Mouse (Mus musculus) intestine, embryonic 16.5 days (tissue): ENCODE results near the gene Calhm2. TPM values are rescaled to one million over a fixed set of nuclear protein-coding genes. Genes with fewer than 3 reads are reported as not detected.

ENCODE experiments used
- ATAC-seq: fragments of 200-750 bp; cut with Nextera tagmentation; 2 replicates; pipeline ENCODE4 v1.8.0; 2017; ENCODE audit warnings: moderate TSS enrichment, moderate library complexity
- H3K27ac ChIP-seq: fragments of 300-500 bp; sonication (generic); 2 replicates; pipeline ENCODE4 v1.5.1; 2014; ENCODE audit warnings: mild to moderate bottlenecking, low read length
- H3K27me3 ChIP-seq: fragments of 300-500 bp; sonication (generic); replicated peaks from 2 replicates; pipeline ENCODE4 v1.6.1; 2014; ENCODE audit warnings: low read length, control low read depth, mixed read lengths; ENCODE audit not compliant: control insufficient read depth, insufficient read depth
- H3K36me3 ChIP-seq: fragments of 300-500 bp; sonication (generic); 2 replicates; pipeline ENCODE4 v1.6.1; 2014; ENCODE audit warnings: low read length, control low read depth; ENCODE audit not compliant: control insufficient read depth, insufficient read depth
- H3K4me1 ChIP-seq: fragments of 300-500 bp; sonication (generic); 2 replicates; pipeline ENCODE4 v1.6.1; 2014; ENCODE audit warnings: low read length, control low read depth, mixed read lengths; ENCODE audit not compliant: control insufficient read depth, insufficient read depth
- H3K4me2 ChIP-seq: fragments of 300-500 bp; sonication (generic); 2 replicates; pipeline ENCODE4 v1.6.1; 2014; ENCODE audit warnings: low read depth, low read length, control low read depth
- H3K4me3 ChIP-seq: fragments of 300-500 bp; sonication (generic); 2 replicates; pipeline ENCODE4 v1.5.1; 2014; ENCODE audit warnings: mild to moderate bottlenecking, low read length
- H3K9ac ChIP-seq: fragments of 300-500 bp; sonication (generic); 2 replicates; pipeline ENCODE4 v1.6.1; 2014; ENCODE audit warnings: low read depth, low read length
- H3K9me3 ChIP-seq: fragments of 300-500 bp; sonication (generic); 2 replicates; pipeline ENCODE4 v1.6.1; 2016; ENCODE audit warnings: low read length, control low read depth; ENCODE audit not compliant: control insufficient read depth
- WGBS: fragments of 180-500 bp; shearing (Covaris S2); extraction: QIAGEN DNeasy Blood & Tissue Kit; methylation state at CpG from one replicate; pipeline ENCODE4 v1.1.7; 2014; 5-methylcytosine and 5-hydroxymethylcytosine counted together
- polyA plus RNA-seq: library from polyadenylated mRNA; unstranded; fragments of >200 nt; fragmentation: Nextera tagmentation; extraction: Ambion mirVana; gene quantifications from 2 replicates; pipeline ENCODE4 v1.2.1, GENCODE M21; 2015

Calhm2 gene
- polyA plus RNA-seq, result 5.8 and 6.4 TPM in 2 replicates

DNA sequence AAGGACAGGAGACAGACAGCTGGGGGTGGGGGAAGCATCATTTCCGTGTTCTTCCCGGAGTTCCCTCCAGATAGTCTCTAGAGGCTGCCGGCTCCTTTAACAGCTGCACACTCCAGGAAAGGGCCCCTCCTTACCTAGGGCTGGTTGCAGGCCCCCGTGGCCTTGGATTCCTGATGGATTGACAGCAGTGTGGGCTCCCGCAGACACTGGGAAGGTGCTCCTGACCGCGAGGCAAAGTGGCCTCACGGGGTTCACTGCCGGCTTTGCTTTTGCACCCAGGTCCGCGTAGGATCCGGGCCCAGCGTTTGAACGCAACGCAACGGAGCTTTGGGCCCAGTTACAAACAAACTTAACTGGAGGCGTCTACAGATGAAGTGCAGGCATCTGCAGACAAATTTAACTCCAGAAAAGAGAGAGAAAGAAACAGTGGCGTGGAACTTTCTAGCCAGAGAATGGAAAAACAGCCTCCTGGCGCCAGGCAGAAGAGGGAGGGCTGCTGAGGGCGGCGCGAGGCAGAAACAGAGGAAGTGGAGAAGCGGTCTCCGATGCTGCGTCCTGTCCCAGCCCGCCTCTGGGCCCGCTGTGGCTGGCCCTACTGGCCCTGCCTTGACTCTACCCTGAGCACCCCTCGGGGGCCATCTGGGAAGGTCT, at the start of gene Calhm2:
TSS of gene Calhm2 (minus strand) at position 524 of the 651 bp plus-strand sequence.
- peak; percentile 73 for ATAC-seq

GRCm38 (mm10) chr19:47186514-47187275, 48.6 kb upstream of the Calhm2 start:
- no peak for ATAC-seq
- no peak overlapping the region for H3K4me3 ChIP-seq
- no peak overlapping the region for H3K9ac ChIP-seq
- WGBS, result 44% methylated on average over 15 of the region's 15 CpGs
- H3K36me3 ChIP-seq, result no peaks in the 10 kb centered on the region
- no peaks in the 10 kb centered on the region; the same call in 1 of the 2 replicates for H3K9me3 ChIP-seq
- H3K4me2 ChIP-seq, result no peak overlapping the region
- no peak overlapping the region for H3K27ac ChIP-seq
- no peaks in the 10 kb centered on the region for H3K4me1 ChIP-seq
- H3K27me3 ChIP-seq, result no peaks in the 10 kb centered on the region

More for the DNA sequence above, at the start of gene Calhm2:
- peaks cover 4% of the 10 kb centered on the region; the same call in 1 of the 2 replicates for H3K36me3 ChIP-seq
- peak within 1 kb of the TSS; percentile 47 for H3K4me3 ChIP-seq
- H3K9ac ChIP-seq, result peak within 1 kb of the TSS; percentile 73
- H3K27me3 ChIP-seq, result no peaks in the 10 kb centered on the region
- H3K4me1 ChIP-seq, result peaks cover 18% of the 10 kb centered on the region
- H3K4me2 ChIP-seq, result peak within 1 kb of the TSS; percentile 59
- 2% methylated on average over 28 of the region's 28 CpGs for WGBS
- H3K9me3 ChIP-seq, result no peaks in the 10 kb centered on the region
- peak within 1 kb of the TSS; percentile 77 for H3K27ac ChIP-seq

DNA sequence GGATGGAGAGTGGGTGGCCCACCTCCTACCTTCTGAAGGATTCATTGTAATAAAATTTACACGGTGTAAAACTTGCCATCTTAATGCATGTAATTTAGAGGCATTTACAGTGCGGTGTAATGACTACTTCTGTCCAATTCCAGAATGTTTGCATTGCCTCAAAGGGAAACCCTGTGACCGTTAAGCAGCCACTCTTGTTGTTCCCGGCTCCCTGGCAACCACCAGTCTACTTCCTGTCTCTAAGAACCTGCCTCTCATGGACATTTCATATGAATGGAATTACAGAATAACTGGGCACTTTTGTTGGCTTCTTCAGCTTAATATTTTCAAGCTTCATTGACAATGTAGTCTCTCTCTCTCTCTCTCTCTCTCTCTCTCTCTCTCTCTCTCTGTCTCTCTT, 46.6 kb upstream of the Calhm2 start:
- H3K4me2 ChIP-seq, result no peak overlapping the region

DNA sequence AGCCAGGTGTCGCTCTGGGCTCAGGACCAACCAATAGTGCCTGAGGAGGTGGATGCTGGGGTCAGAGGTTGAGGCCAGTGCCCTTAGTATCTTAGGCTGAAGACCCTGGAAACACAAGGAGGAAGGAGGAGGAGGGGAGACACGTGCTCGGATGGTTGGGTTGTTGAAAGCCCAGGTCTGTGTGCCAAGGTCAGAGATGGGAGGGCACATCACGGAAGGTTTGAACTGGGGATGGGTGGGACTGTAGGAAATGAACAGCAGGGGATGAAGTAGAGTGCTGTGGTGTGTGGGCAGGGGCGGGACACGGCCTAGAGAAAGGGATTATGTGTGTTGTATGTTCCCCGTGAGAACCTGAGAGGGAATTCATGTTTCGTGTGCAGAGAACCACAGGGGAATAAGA, 46.1 kb upstream of the Calhm2 start:
- Histone ChIP-seq H3K27me3 (peaks cover 6% of the 10 kb centered on the region), H3K4me2 (no peak overlapping the region), H3K27ac (no peak overlapping the region), H3K9me3 (no peaks in the 10 kb centered on the region; the same call in 1 of the 2 replicates), H3K4me3 (no peak overlapping the region), H3K4me1 (no peaks in the 10 kb centered on the region; the same call in 1 of the 2 replicates), H3K9ac (no peak overlapping the region), H3K36me3 (no peaks in the 10 kb centered on the region)
- ATAC-seq, result no peak
- 68% methylated on average over 8 of the region's 8 CpGs for WGBS

More for the DNA sequence above, 46.6 kb upstream of the Calhm2 start:
- no peaks in the 10 kb centered on the region for H3K36me3 ChIP-seq
- WGBS, result 46% methylated on average over 4 of the region's 4 CpGs
- H3K9ac ChIP-seq, result no peak overlapping the region
- no peaks in the 10 kb centered on the region; the same call in 1 of the 2 replicates for H3K9me3 ChIP-seq
- no peak overlapping the region for H3K4me3 ChIP-seq
- no peak for ATAC-seq
- no peak overlapping the region for H3K27ac ChIP-seq
- peaks cover under 1% of the 10 kb centered on the region for H3K27me3 ChIP-seq
- no peaks in the 10 kb centered on the region; the same call in 1 of the 2 replicates for H3K4me1 ChIP-seq

DNA sequence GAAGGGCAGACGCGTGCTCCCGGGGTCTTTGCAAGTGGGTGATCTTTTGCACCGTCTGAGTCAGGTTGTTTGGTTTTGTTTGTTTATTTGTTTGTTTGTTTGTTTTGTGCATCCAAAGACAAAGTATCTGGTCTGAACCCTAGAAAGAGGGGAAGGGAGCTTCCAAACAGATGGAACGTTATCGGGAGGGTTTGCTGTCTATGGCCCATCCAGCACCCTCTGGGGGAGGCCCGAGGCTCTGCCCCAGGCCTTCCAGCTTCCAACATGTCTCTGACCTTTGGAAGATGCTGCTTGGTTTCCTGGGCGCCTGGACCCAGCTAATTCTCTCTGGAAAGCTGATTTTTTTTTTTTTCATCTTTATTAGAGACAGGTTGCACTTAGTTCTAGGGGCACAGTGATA, 41.9 kb upstream of the Calhm2 start:
- WGBS, result 21% methylated on average over 8 of the region's 8 CpGs
- Histone ChIP-seq H3K9me3 (no peaks in the 10 kb centered on the region; the same call in 1 of the 2 replicates), H3K27me3 (peaks cover 7% of the 10 kb centered on the region), H3K4me2 (peak overlapping the region; percentile 98), H3K27ac (no peak overlapping the region), H3K36me3 (no peaks in the 10 kb centered on the region), H3K4me1 (no peaks in the 10 kb centered on the region; the same call in 1 of the 2 replicates), H3K9ac (0 out of 2 replicates have a peak overlapping the region, but pooled peaks have one; percentile 78), H3K4me3 (peak overlapping the region; percentile 72)
- no peak for ATAC-seq

- Histone ChIP-seq H3K27me3 (peaks cover 7% of the 10 kb centered on the region), H3K9me3 (no peaks in the 10 kb centered on the region; the same call in 1 of the 2 replicates), H3K4me1 (no peaks in the 10 kb centered on the region; the same call in 1 of the 2 replicates), H3K9ac (peak overlapping the region; percentile 78), H3K4me3 (peak overlapping the region; percentile 72), H3K4me2 (peak overlapping the region; percentile 98), H3K27ac (peak overlapping the region; percentile 28), H3K36me3 (no peaks in the 10 kb centered on the region)
- 1% methylated on average over 41 of the region's 42 CpGs for WGBS
- ATAC-seq, result peak; percentile 35; the same call in 1 of the 2 replicates
Observed at GRCm38 (mm10) chr19:47179272-47179809, 41.2 kb upstream of the Calhm2 start.

DNA sequence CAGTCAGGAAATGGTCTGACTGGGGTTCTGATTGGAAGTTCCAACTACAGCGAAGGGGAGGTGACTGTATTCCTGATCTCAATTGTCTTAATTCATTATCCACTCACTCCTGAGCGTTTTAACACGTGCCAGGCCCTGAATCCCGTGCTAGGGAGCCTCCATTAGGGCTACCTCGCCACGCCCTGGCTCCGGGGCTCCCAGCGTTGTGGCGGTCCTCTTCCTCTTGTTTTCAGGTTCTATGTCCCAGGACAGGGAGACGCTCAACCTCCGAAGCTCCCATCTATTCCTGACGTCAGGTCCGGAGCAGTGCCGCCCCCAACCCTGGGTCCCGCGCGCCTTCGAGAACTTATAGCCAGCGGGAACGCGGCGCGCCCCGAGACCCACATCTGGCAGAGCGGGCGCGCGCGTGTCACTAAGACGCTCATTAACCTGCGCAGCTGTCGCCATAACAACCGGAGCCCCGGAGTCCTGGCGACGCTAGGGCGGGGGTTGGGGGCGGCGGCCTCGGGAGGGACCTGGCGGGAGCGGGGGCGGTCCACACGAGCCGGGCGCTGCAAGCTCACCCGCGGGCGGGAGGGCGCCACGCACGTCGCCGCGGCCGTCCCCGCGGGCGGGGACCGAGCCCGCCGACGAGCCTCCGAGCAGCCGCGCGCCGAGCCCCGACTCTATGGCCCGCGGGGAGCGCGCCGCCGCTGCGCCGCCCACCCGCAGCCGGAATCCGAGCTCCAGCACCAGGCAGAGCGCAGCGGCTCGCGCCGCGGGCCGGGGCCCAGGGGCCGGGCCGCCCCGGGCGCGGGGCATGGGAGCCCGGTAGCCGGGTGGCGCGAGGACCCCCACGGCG, 40.6 kb upstream of the Calhm2 start, which contains the start of gene Neurl1a:
TSS of gene Neurl1a (plus strand) at position 390 of the 841 bp plus-strand sequence.
- peak; percentile 74 for ATAC-seq
- Histone ChIP-seq H3K9me3 (no peaks in the 10 kb centered on the region; the same call in 1 of the 2 replicates), H3K27me3 (peaks cover 7% of the 10 kb centered on the region), H3K27ac (peak within 1 kb of the TSS; percentile 28), H3K9ac (peak within 1 kb of the TSS; percentile 78), H3K4me2 (peak within 1 kb of the TSS; percentile 98), H3K4me1 (no peaks in the 10 kb centered on the region; the same call in 1 of the 2 replicates), H3K4me3 (peak within 1 kb of the TSS; percentile 72), H3K36me3 (no peaks in the 10 kb centered on the region)
- under 1% methylated on average over 73 of the region's 98 CpGs for WGBS

GRCm38 (mm10) chr19:47178001-47178400, 39.9 kb upstream of the Calhm2 start:
- peak; percentile 47 for ATAC-seq
- Histone ChIP-seq H3K9ac (no peak overlapping the region), H3K4me3 (peak overlapping the region; percentile 72), H3K27me3 (peaks cover 7% of the 10 kb centered on the region), H3K27ac (no peak overlapping the region), H3K9me3 (no peaks in the 10 kb centered on the region; the same call in 1 of the 2 replicates), H3K36me3 (no peaks in the 10 kb centered on the region), H3K4me1 (no peaks in the 10 kb centered on the region; the same call in 1 of the 2 replicates), H3K4me2 (peak overlapping the region; percentile 98)
- 22% methylated on average over 10 of the region's 10 CpGs for WGBS
